Mouse (Mus musculus): ENCODE measurements around the gene Slc22a27. TPM values are rescaled to one million over a fixed set of nuclear protein-coding genes. Genes with fewer than 3 reads are reported as not detected.
"Not testable (repeated sequence)": the region's sequence is repeated elsewhere in the genome, so short reads cannot be mapped to it uniquely, and the experiment has no call there.

Gene Slc22a27
- total RNA-seq (2021): not detected
- long read RNA-seq, experiment 1: 0 reads
- long read RNA-seq, experiment 2: 0 reads

DNA sequence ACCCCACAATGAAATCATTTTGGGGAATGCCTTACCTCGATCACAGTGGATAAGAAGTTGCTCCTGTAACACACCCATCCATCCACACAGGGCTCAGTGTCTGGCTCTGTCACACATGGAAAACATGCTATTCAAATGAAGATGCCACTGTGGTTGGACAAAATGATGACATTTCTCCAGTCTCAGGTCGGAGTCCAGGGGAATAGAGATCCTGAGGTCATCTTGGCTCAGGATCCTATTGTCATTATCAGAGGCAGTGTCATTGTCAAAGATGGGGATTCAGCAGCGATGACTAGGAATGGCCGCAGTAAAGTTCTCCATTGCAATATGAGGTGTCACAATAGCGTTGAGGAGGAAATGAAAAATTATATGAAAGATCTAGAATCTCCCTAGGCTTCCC is at the start of gene Slc22a27:
Gene Slc22a27 (minus strand): TSS at position 101 of the 400 bp plus-strand sequence.
- DNase-seq (ENCODE audit: low spot score in 2 of 2); H3K4me3 ChIP-seq; H3K27ac ChIP-seq: not testable (repeated sequence)

GRCm38 (mm10) chr19:8011596-8011995 is 45.8 kb upstream of the Slc22a27 start:
- not testable (repeated sequence) for H3K4me3 ChIP-seq; DNase-seq (ENCODE audit: low spot score in 2 of 2); H3K27ac ChIP-seq

GRCm38 (mm10) chr19:8009086-8009485 is 43.3 kb upstream of the Slc22a27 start:
- DNase-seq (ENCODE audit: low spot score in 2 of 2); H3K27ac ChIP-seq; H3K4me3 ChIP-seq: not testable (repeated sequence)

- H3K27ac ChIP-seq: no peak overlapping the region
- no peak for TF ChIP-seq CTCF (conservative IDR thresholded peaks at IDR 0.05)
- DNase-seq (ENCODE audit: low spot score in 2 of 2): no peak
- no peak overlapping the region for H3K4me3 ChIP-seq
Measured at GRCm38 (mm10) chr19:7968703-7969102, 2.9 kb upstream of the Slc22a27 start.

- DNase-seq (ENCODE audit: low spot score in 2 of 2); H3K27ac ChIP-seq; H3K4me3 ChIP-seq: not testable (repeated sequence)
Measured at GRCm38 (mm10) chr19:7966550-7966949, 723 bp upstream of the Slc22a27 start.

- not testable (repeated sequence) for H3K4me3 ChIP-seq; H3K27ac ChIP-seq; DNase-seq (ENCODE audit: low spot score in 2 of 2)
Measured at GRCm38 (mm10) chr19:7939391-7939790, 26.4 kb downstream of the Slc22a27 start.

DNA sequence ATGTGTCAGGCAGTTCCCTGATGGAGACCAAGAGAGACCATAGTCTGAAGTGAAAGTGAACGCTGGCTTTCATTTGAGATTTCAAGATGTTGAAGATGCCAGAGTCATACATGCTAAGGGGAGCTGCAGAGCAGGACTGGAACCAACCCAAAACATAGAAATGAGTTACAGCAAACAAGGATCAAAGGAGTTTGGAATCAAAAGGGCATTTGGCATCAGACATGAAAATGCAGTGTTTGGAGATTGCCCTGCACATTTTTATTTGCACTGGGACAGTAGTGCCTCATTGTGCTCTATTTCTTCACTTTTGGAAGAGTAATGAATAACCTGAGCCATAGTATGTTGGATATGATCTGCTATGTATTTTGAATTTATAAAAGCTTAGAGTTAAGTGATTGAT is 89.2 kb downstream of the Slc22a27 start:
- DNase-seq (ENCODE audit: low spot score in 2 of 2): no peak
- Histone ChIP-seq H3K27ac (no peak overlapping the region), H3K4me3 (no peak overlapping the region)
- no peak for TF ChIP-seq CTCF (conservative IDR thresholded peaks at IDR 0.05)

GRCm38 (mm10) chr19:7829851-7830250 is 136.0 kb downstream of the Slc22a27 start:
- Histone ChIP-seq H3K27ac (no peak overlapping the region), H3K4me3 (no peak overlapping the region)
- TF ChIP-seq CTCF (conservative IDR thresholded peaks at IDR 0.05): no peak
- DNase-seq (ENCODE audit: low spot score in 2 of 2): no peak

Small RNA genes within 50 kb of the gene (microRNA-seq; reads per million reads assigned to microRNA genes)
- 0 reads per million in 2 experiments for gene Gm24951

Other genes with a start within 250 kb of the Slc22a27 start
- not detected for gene Slc22a26, start 163.4 kb downstream of the Slc22a27 start, total RNA-seq (2021)
- gene Slc22a28, start 166.0 kb upstream of the Slc22a27 start, total RNA-seq (2021): not detected